Mouse (Mus musculus) forebrain, embryonic 12.5 days (tissue): ENCODE results near the gene Lef1. TPM values are rescaled to one million over a fixed set of nuclear protein-coding genes. Genes with fewer than 3 reads are reported as not detected.
A peak's percentile ranks its signal among the peaks of the same experiment; 100 is the strongest.

Source experiments
- ATAC-seq: fragments of 200-750 bp; cut with Nextera tagmentation; 2 replicates; pipeline ENCODE4 v1.8.0; 2017; ENCODE audit warnings: moderate TSS enrichment; ENCODE audit not compliant: low FRiP score
- H3K27ac ChIP-seq: fragments of 300-500 bp; sonication (generic); 2 replicates; pipeline ENCODE4 v1.5.1; 2016; ENCODE audit warnings: mild to moderate bottlenecking
- H3K27me3 ChIP-seq: fragments of 300-500 bp; sonication (generic); 2 replicates; pipeline ENCODE4 v1.6.1; 2016; ENCODE audit warnings: mild to moderate bottlenecking
- H3K36me3 ChIP-seq: fragments of 300-500 bp; sonication (generic); replicated peaks from 2 replicates; pipeline ENCODE4 v1.6.1; 2016; ENCODE audit warnings: mild to moderate bottlenecking
- H3K4me1 ChIP-seq: fragments of 300-500 bp; sonication (generic); 2 replicates; pipeline ENCODE4 v1.6.1; 2016
- H3K4me2 ChIP-seq: fragments of 300-500 bp; sonication (generic); 2 replicates; pipeline ENCODE4 v1.6.1; 2016; ENCODE audit warnings: mild to moderate bottlenecking, moderate library complexity
- H3K4me3 ChIP-seq: fragments of 300-500 bp; sonication (generic); replicated peaks from 2 replicates; pipeline ENCODE4 v1.5.1; 2016; ENCODE audit warnings: mild to moderate bottlenecking
- H3K9ac ChIP-seq: fragments of 300-500 bp; sonication (generic); 2 replicates; pipeline ENCODE4 v1.6.1; 2016; ENCODE audit warnings: mild to moderate bottlenecking
- H3K9me3 ChIP-seq: fragments of 300-500 bp; sonication (generic); 2 replicates; pipeline ENCODE4 v1.6.1; 2016
- WGBS: fragments of 180-500 bp; shearing (Covaris S2); methylation state at CpG from one replicate; pipeline ENCODE4 v1.1.7; 2016; 5-methylcytosine and 5-hydroxymethylcytosine counted together
- polyA plus RNA-seq: library from polyadenylated mRNA; unstranded; fragments of >200 nt; fragmentation: Nextera tagmentation; extraction: Ambion mirVana; gene quantifications from 2 replicates; pipeline ENCODE4 v1.2.1, GENCODE M21; 2016

Gene Lef1
- polyA plus RNA-seq, 1 experiment from 2014 or later: 55.1 TPM

DNA sequence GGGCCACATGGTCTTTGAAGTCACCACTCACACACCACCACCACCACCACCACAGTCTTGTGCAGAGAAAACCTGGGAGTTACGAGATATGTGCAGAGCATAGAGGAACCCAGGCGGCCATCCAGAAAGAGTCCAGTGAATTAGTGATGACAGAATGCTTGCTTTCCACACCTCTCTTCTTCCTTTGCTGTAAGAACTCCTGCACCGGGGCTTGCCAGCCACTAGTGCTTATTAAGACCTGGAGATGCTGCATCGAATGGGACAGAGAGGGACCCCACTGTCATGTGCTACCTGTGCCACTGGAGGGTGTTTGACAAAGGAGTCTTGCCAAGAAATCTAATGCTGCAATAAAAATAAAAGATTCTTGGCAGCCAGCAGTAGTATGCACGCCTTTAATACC is 97.6 kb downstream of the Lef1 start:
- ATAC-seq: no peak
- Histone ChIP-seq H3K36me3 (0 out of 2 replicates have a peak, but pooled peaks cover 7% of the 10 kb centered on the region), H3K27ac (no peak overlapping the region), H3K4me1 (peaks cover 8% of the 10 kb centered on the region), H3K9ac (no peak overlapping the region), H3K27me3 (no peaks in the 10 kb centered on the region), H3K4me3 (no peak overlapping the region), H3K4me2 (no peak overlapping the region), H3K9me3 (no peaks in the 10 kb centered on the region)
- WGBS: 84% methylated on average over 5 of the region's 5 CpGs

DNA sequence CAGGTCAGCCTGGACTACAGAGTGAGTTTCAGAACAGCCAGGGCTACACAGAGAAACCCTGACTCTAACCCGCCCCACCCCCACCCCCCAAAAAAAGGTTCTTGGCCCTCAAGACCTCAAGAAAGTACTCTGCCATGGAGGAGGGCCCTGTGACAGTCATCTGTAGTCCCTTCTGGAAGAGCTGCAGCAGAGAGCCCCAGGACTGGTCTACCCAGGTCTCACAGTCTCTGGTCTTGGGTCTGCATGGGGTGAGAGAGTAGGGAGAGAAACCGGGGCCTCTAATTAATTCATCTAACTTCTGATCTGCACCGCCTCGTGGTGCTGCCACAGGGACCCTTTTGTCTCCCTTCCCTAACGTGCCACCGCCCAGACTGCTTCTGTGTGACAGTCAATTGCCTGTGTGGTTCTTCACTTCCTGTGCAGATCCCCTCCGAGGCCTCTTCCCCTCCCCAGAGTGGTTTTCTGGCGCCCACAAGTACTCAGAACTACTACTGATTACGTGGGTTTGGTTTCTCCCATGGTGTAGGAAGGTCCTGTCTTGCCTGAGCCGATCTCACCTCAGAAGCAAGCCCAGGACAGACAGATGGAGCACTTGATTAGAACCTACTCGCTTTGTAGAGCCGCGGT is 98.1 kb downstream of the Lef1 start:
- H3K9me3 ChIP-seq: no peaks in the 10 kb centered on the region
- no peak; the same call in 1 of the 2 replicates for ATAC-seq
- H3K9ac ChIP-seq: no peak overlapping the region; the same call in 1 of the 2 replicates
- no peak overlapping the region for H3K4me2 ChIP-seq
- 59% methylated on average over 13 of the region's 13 CpGs for WGBS
- H3K27ac ChIP-seq: no peak overlapping the region
- 0 out of 2 replicates have a peak, but pooled peaks cover 7% of the 10 kb centered on the region for H3K36me3 ChIP-seq
- H3K4me3 ChIP-seq: no peak overlapping the region
- no peaks in the 10 kb centered on the region for H3K27me3 ChIP-seq
- peaks cover 8% of the 10 kb centered on the region; the same call in 1 of the 2 replicates for H3K4me1 ChIP-seq

- ATAC-seq: no peak
- H3K27me3 ChIP-seq: no peaks in the 10 kb centered on the region
Measured at GRCm38 (mm10) chr3:131212200-131212599, 101.9 kb downstream of the Lef1 start.

GRCm38 (mm10) chr3:131214060-131214658 is 103.9 kb downstream of the Lef1 start:
- ATAC-seq: no peak
- Histone ChIP-seq H3K9ac (no peak overlapping the region), H3K27me3 (no peaks in the 10 kb centered on the region), H3K27ac (no peak overlapping the region), H3K36me3 (0 out of 2 replicates have a peak, but pooled peaks cover 5% of the 10 kb centered on the region), H3K9me3 (no peaks in the 10 kb centered on the region), H3K4me2 (no peak overlapping the region), H3K4me3 (no peak overlapping the region), H3K4me1 (no peaks in the 10 kb centered on the region)
- 86% methylated on average over 9 of the region's 9 CpGs for WGBS

More at GRCm38 (mm10) chr3:131212200-131212599, 101.9 kb downstream of the Lef1 start:
- no peak overlapping the region for H3K4me2 ChIP-seq
- WGBS: 91% methylated on average over 7 of the region's 7 CpGs
- no peaks in the 10 kb centered on the region for H3K9me3 ChIP-seq
- H3K4me1 ChIP-seq: peaks cover 8% of the 10 kb centered on the region; the same call in 1 of the 2 replicates
- no peak overlapping the region for H3K9ac ChIP-seq
- H3K36me3 ChIP-seq: 0 out of 2 replicates have a peak, but pooled peaks cover 5% of the 10 kb centered on the region
- H3K27ac ChIP-seq: no peak overlapping the region
- H3K4me3 ChIP-seq: no peak overlapping the region

DNA sequence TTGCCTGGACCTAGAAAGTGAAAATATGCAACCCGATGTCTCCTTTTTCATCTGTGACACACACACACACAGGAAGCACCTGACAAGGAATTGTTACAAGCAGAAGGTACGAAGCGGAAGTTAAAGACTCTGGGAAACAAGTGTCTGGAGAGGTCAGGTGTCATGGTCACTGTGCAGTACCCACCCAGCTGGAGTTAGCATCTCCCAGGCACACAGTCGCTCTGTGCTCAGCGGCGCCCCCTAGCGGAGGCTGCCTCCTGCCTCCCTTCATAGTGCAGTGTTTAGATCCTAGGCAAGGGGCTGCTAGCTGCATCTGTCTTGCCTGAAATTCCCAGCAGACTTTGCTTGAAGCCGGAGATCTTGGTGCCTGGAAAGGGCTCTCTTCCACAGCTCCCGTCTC is 104.6 kb downstream of the Lef1 start:
- no peak for ATAC-seq
- Histone ChIP-seq H3K9ac (no peak overlapping the region), H3K36me3 (0 out of 2 replicates have a peak, but pooled peaks cover 5% of the 10 kb centered on the region), H3K4me2 (no peak overlapping the region), H3K27me3 (no peaks in the 10 kb centered on the region), H3K4me1 (no peaks in the 10 kb centered on the region), H3K27ac (no peak overlapping the region), H3K4me3 (no peak overlapping the region), H3K9me3 (no peaks in the 10 kb centered on the region)
- WGBS: 59% methylated on average over 9 of the region's 9 CpGs

DNA sequence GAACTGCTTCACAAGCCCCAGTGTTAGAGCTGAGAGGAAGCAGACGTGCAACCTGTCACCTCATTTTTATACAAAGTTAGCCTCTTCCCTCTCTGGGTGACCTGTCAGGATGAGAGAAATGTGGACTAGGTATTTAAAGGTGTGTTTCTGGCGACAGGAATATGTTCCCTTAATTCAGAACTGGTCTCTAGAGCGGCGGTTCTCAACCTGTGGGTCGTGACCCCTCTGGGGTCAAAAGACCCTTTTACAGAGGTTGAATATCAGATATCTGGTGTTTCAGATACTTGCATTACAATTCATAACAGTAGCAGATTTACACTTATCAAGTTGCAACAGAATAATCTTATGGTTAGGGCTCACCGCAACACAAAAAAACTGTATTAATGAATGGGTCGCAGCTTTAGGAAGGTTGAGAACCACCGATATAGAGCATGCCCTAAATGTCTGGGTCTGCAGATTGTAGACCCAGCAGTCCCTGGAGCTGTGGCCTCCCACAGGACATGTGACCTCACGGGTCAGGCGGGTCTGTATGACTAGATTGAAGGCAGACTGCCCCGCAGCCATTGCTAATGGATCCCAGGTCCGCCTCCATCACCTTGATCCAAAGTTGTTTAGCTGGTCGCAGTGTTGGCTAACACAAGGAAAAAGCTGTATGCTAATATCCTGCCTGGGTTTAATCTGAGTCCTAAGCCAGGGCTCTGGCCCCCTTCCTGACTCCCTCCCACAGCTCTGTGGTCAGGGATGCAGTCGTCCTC is 108.5 kb downstream of the Lef1 start:
- H3K36me3 ChIP-seq: 0 out of 2 replicates have a peak, but pooled peaks cover 4% of the 10 kb centered on the region
- H3K9me3 ChIP-seq: no peaks in the 10 kb centered on the region
- no peak overlapping the region for H3K9ac ChIP-seq
- H3K27me3 ChIP-seq: no peaks in the 10 kb centered on the region
- WGBS: 86% methylated on average over 14 of the region's 14 CpGs
- H3K4me1 ChIP-seq: no peaks in the 10 kb centered on the region
- H3K4me3 ChIP-seq: no peak overlapping the region
- no peak overlapping the region for H3K4me2 ChIP-seq
- H3K27ac ChIP-seq: no peak overlapping the region
- ATAC-seq: no peak

GRCm38 (mm10) chr3:131228083-131228482 is 117.8 kb downstream of the Lef1 start:
- H3K4me2 ChIP-seq: no peak overlapping the region
- 66% methylated on average over 6 of the region's 6 CpGs for WGBS
- H3K27me3 ChIP-seq: no peaks in the 10 kb centered on the region
- ATAC-seq: no peak
- peaks cover 2% of the 10 kb centered on the region; the same call in 1 of the 2 replicates for H3K36me3 ChIP-seq
- no peaks in the 10 kb centered on the region for H3K4me1 ChIP-seq
- H3K9ac ChIP-seq: no peak overlapping the region
- no peak overlapping the region for H3K4me3 ChIP-seq
- no peak overlapping the region for H3K27ac ChIP-seq
- H3K9me3 ChIP-seq: no peaks in the 10 kb centered on the region

DNA sequence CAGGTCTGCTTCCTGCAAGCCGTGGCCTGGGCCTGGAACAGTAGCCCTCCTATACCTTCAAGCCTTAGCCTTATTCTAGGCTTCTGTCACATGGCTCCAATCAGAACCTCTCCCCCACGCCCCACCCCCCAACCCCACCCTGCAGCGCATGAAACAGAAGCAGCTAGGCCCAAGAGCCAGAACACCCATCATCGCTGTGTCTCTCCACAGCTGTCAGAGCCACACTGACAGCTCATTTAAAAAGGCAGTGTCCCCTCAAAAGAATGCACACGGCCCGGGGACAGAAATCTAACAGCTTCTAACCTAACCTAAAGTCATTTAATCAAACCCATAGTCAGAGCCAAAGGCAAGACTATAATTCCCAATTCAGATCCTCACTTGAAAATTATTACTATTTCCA is 126.8 kb downstream of the Lef1 start:
- Histone ChIP-seq H3K27ac (no peak overlapping the region), H3K4me1 (peaks cover 5% of the 10 kb centered on the region; the same call in 1 of the 2 replicates), H3K27me3 (no peaks in the 10 kb centered on the region), H3K4me2 (no peak overlapping the region), H3K36me3 (peaks cover 10% of the 10 kb centered on the region; the same call in 1 of the 2 replicates), H3K9ac (no peak overlapping the region), H3K9me3 (no peaks in the 10 kb centered on the region), H3K4me3 (no peak overlapping the region)
- no peak for ATAC-seq
- 80% methylated on average over 6 of the region's 6 CpGs for WGBS

- Histone ChIP-seq H3K4me3 (no peak overlapping the region), H3K9me3 (no peaks in the 10 kb centered on the region), H3K36me3 (peaks cover 18% of the 10 kb centered on the region; the same call in 1 of the 2 replicates), H3K4me2 (no peak overlapping the region), H3K9ac (no peak overlapping the region; the same call in 1 of the 2 replicates), H3K4me1 (peaks cover 5% of the 10 kb centered on the region; the same call in 1 of the 2 replicates), H3K27me3 (no peaks in the 10 kb centered on the region), H3K27ac (no peak overlapping the region)
- 62% methylated on average over 19 of the region's 19 CpGs for WGBS
- ATAC-seq: peak; percentile 85
Measured at GRCm38 (mm10) chr3:131237785-131238633, 127.7 kb downstream of the Lef1 start.

- peak; percentile 81; the same call in 1 of the 2 replicates for ATAC-seq
- Histone ChIP-seq H3K4me2 (no peak overlapping the region), H3K4me1 (no peaks in the 10 kb centered on the region), H3K36me3 (peaks cover 16% of the 10 kb centered on the region; the same call in 1 of the 2 replicates), H3K4me3 (no peak overlapping the region), H3K27ac (no peak overlapping the region), H3K9ac (no peak overlapping the region), H3K27me3 (no peaks in the 10 kb centered on the region), H3K9me3 (no peaks in the 10 kb centered on the region)
- 63% methylated on average over 11 of the region's 11 CpGs for WGBS
Measured at GRCm38 (mm10) chr3:131245766-131246578, 135.7 kb downstream of the Lef1 start.

DNA sequence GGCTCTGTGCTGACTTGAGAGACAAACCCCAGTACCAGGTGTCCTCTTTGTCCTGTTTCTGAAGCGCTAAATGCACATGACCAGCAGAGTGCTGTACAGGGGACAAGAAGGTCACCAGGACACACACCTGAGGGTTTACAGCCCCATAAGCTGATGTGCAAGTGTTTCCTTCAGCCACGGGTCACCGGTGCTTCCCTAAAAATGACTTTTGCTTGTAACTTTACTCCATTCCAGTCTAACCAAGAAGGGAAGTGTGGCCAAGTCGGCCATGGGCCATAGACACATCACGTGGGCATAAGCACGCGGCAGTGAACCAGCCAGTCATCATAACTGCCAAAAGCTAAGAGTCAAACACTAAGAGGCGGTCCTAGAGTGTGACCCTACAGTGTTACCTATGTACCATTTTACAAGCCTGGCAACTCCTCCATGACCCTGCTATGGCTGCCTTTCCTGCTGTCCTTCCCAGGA is 136.3 kb downstream of the Lef1 start:
- H3K9me3 ChIP-seq: no peaks in the 10 kb centered on the region
- H3K9ac ChIP-seq: no peak overlapping the region
- no peaks in the 10 kb centered on the region for H3K27me3 ChIP-seq
- ATAC-seq: no peak
- H3K4me2 ChIP-seq: no peak overlapping the region
- H3K36me3 ChIP-seq: peaks cover 14% of the 10 kb centered on the region; the same call in 1 of the 2 replicates
- H3K4me1 ChIP-seq: no peaks in the 10 kb centered on the region
- H3K4me3 ChIP-seq: no peak overlapping the region
- WGBS: 93% methylated on average over 8 of the region's 8 CpGs
- H3K27ac ChIP-seq: no peak overlapping the region
